Mouse (Mus musculus): ENCODE data around the gene Bloc1s6.

DNA sequence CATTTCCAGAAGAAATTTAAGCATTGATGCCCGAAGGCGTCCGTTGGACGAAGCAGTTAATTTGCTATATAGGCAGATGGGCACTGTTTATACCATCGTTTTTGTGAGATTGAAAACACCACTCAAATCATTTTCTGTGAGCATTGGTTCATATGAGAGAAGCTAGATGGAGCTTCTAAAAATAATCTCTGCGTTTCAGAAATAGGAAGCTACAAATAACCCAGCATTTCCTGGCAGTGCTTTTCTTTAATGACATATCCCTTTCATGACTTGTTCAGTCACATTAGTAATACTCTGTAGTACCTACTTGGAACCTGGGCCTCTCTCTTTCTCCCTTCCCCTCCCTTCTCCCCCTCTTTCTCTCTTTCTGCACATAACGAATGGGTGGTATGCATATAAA lies 720 bp downstream of the Bloc1s6 start:
- TF ChIP-seq CTCF (IDR thresholded peaks at IDR 0.05; ENCODE audit: insufficient read depth, low read depth, low read length): no peak
- no peak for TF ChIP-seq POLR2A (IDR thresholded peaks at IDR 0.05; ENCODE audit: insufficient read depth, low read depth, low read length)
